Mouse (Mus musculus) liver, embryonic 11.5 days (tissue): ENCODE results near the gene Pdia4. TPM values are rescaled to one million over a fixed set of nuclear protein-coding genes. Genes with fewer than 3 reads are reported as not detected.
"Not testable (repeated sequence)": the region's sequence is repeated elsewhere in the genome, so short reads cannot be mapped to it uniquely, and the experiment has no call there.

Experiments used
- ATAC-seq: fragments of 200-750 bp; cut with Nextera tagmentation; replicated peaks from 2 replicates; pipeline ENCODE4 v1.8.0; 2017; ENCODE audit warnings: moderate number of reproducible peaks, mild to moderate bottlenecking, moderate TSS enrichment, moderate library complexity; ENCODE audit not compliant: low FRiP score
- DNase-seq: peaks from one replicate; pipeline ENCODE4 v3.0.0-alpha.2; 2017; ENCODE audit warnings: low spot score
- H3K27ac ChIP-seq: fragments of 300-500 bp; sonication (generic); 2 replicates; pipeline ENCODE4 v1.5.1; 2014; ENCODE audit warnings: mild to moderate bottlenecking, low read depth, low read length, control low read depth
- H3K27me3 ChIP-seq: fragments of 300-500 bp; sonication (generic); replicated peaks from 2 replicates; pipeline ENCODE4 v1.6.1; 2014; ENCODE audit warnings: low read length, mixed read lengths; ENCODE audit not compliant: control insufficient read depth, insufficient read depth
- H3K36me3 ChIP-seq: fragments of 300-500 bp; sonication (generic); 2 replicates; pipeline ENCODE4 v1.6.1; 2014; ENCODE audit warnings: mild to moderate bottlenecking, low read length, moderate library complexity, mixed read lengths; ENCODE audit not compliant: control insufficient read depth, insufficient read depth
- H3K4me1 ChIP-seq: fragments of 300-500 bp; sonication (generic); replicated peaks from 2 replicates; pipeline ENCODE4 v1.6.1; 2014; ENCODE audit warnings: low read length, mixed read lengths; ENCODE audit not compliant: control insufficient read depth, insufficient read depth
- H3K4me2 ChIP-seq: fragments of 300-500 bp; sonication (generic); 2 replicates; pipeline ENCODE4 v1.6.1; 2014; ENCODE audit warnings: mild to moderate bottlenecking, control low read depth, moderate library complexity
- H3K4me3 ChIP-seq: fragments of 300-500 bp; sonication (generic); 2 replicates; pipeline ENCODE4 v1.5.1; 2014; ENCODE audit warnings: low read depth, low read length, control low read depth
- H3K9ac ChIP-seq: fragments of 300-500 bp; sonication (generic); 2 replicates; pipeline ENCODE4 v1.6.1; 2014; ENCODE audit warnings: low read depth, low read length, control low read depth
- H3K9me3 ChIP-seq: fragments of 300-500 bp; sonication (generic); 2 replicates; pipeline ENCODE4 v1.6.1; 2016; ENCODE audit warnings: low read length, inconsistent platforms, mixed read lengths; ENCODE audit not compliant: control insufficient read depth
- WGBS: fragments of 180-500 bp; shearing (Covaris S2); extraction: QIAGEN DNeasy Blood & Tissue Kit; methylation state at CpG from one replicate; pipeline ENCODE4 v1.1.7; 2014; 5-methylcytosine and 5-hydroxymethylcytosine counted together
- polyA plus RNA-seq: library from polyadenylated mRNA; unstranded; fragments of >200 nt; fragmentation: Nextera tagmentation; extraction: Ambion mirVana; gene quantifications from 2 replicates; pipeline ENCODE4 v1.2.1, GENCODE M21; 2014

The Pdia4 gene
- polyA plus RNA-seq, 1 experiment from 2014 or later = 233 TPM

DNA sequence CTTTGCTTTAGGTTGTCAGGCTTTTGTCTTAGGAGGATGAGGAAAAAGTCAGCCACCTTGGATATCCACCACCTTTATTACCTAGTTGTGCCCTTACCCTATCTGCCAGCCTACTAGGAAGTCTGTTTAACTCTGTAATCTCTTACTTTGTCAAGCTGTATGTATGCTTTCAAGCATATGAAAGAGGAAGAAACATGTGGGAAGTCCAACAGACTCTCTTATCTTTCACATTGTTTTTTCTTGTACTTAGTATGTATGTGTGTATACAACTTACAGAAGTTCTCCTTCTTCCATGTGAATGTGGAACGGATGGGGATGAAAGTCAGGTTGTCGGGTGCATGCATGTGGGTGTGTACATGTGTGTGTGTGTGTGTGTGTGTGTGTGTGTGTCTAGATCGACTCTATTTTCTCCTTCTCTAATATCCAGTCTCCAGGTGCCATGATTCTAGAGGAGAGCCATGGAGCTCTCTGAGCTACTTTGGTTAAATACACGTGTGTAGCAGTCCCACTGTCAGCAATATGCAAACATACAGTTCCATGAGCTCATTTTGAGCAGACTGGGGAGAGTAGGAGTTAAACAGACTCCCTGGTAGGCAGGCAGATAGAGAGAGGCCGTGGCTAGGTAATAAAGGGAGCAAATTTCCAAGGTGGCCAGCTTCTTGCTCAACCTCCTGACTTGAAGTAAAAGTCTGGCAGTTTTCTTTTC is 28.4 kb downstream of the Pdia4 start:
- H3K27ac ChIP-seq = no peak overlapping the region
- DNase-seq = no peak
- no peak overlapping the region for H3K4me3 ChIP-seq
- 0 out of 2 replicates have a peak, but pooled peaks cover 4% of the 10 kb centered on the region for H3K4me1 ChIP-seq
- no peak overlapping the region for H3K4me2 ChIP-seq
- H3K9me3 ChIP-seq = no peaks in the 10 kb centered on the region
- ATAC-seq = no peak
- WGBS = 69% methylated on average over 5 of the region's 5 CpGs
- H3K9ac ChIP-seq = no peak overlapping the region
- no peaks in the 10 kb centered on the region for H3K36me3 ChIP-seq
- H3K27me3 ChIP-seq = no peaks in the 10 kb centered on the region

DNA sequence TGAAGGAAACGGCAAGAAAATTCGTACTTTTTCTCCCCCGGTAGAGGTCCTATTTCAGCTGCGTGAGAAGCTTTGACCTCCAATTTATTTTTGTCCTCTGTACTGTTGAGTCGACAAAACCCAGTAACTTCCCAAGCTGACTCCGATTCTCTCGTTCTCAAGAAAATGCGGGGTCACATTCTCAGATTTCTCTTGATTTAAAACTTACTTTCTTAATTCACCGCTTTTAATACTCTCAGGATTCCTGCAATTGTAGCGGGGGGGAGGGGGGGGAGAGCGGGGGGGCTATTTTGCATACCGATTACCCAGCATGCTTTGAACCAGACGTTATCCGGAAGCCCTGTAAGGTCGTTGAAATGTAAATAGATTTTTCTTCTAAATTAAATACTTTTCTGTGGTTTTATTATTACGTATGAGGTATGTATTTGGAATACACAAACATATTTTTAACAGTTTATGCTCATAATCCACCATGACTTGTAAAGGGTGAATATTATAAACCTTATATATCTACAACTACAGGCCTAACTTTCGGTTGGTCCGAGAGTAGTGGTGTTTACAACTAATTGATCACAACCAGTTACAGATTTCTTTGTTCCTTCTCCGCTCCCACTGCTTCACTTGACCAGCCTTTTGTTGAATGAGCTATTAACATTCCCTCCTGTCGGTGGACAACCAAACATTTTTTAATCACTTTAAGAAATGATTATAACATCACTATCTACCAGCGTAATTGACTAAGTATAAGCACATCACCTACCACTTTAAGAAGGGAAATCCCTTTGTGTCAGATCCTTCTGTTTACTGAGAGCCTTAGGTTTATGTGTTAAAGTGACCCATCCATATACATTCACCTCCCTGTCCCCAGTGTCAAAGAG is 31.9 kb downstream of the Pdia4 start:
- WGBS = under 1% methylated on average over 21 of the region's 21 CpGs
- Histone ChIP-seq H3K36me3 (no peaks in the 10 kb centered on the region), H3K4me3 (peak overlapping the region; percentile 50), H3K27ac (no peak overlapping the region), H3K4me1 (peaks cover 4% of the 10 kb centered on the region; the same call in 1 of the 2 replicates), H3K27me3 (no peaks in the 10 kb centered on the region; the same call in 1 of the 2 replicates), H3K9ac (peak overlapping the region; percentile 43; the same call in 1 of the 2 replicates), H3K4me2 (peak overlapping the region; percentile 49), H3K9me3 (no peaks in the 10 kb centered on the region)
- DNase-seq (peak; percentile 49), ATAC-seq (peak; percentile 60)

DNA sequence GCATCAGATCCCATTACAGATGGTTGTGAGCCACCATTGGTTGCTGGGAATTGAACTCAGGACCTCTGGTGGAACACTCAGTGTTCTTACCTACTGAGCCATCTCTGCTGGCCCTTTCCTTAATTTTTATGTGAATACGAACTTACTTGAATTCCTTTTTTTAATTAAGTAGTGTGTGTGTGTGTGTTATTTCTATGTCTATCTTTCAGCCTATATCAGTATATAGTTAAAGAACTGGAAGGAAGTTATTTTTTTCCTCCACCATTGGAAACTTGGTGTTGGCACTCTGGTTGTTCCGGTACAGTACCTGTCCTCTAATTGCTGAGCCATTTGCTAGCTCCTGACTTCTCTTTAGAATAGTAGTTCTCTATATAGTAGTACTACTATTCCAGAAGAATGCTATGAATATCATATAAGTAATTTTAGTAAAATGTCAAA is 32.6 kb downstream of the Pdia4 start:
- ATAC-seq (peak; percentile 51), DNase-seq (no peak)
- peaks cover 4% of the 10 kb centered on the region; the same call in 1 of the 2 replicates for H3K4me1 ChIP-seq

DNA sequence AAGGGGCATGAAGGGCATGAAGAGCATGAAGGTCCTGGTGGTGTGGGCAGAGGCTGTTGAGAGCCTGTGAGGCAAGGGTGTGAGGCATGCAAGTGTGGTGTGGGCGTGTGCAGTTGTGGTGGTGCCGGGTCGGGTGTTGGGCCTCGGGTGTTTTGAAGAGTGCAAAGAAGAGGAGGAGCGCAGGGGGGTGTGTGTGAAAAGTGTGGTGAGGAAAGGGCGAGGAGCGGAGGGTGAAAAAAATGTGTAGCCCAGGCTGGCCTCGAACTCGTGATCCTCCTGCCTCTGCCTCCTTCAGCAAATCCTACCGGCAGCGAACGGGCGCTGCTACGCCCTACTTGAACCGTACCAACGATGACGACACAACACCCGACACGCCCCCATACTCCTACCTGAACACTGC is 41.5 kb downstream of the Pdia4 start:
- H3K36me3 ChIP-seq, H3K27ac ChIP-seq, H3K9ac ChIP-seq, DNase-seq, H3K4me1 ChIP-seq, ATAC-seq, H3K27me3 ChIP-seq, H3K4me2 ChIP-seq, H3K4me3 ChIP-seq, H3K9me3 ChIP-seq: not testable (repeated sequence)
- WGBS = 53% methylated on average over 7 of the region's 19 CpGs

More for the DNA sequence above, 32.6 kb downstream of the Pdia4 start:
- H3K27me3 ChIP-seq = no peaks in the 10 kb centered on the region; the same call in 1 of the 2 replicates
- 10% methylated on average over 2 of the region's 2 CpGs for WGBS
- peak overlapping the region; percentile 49 for H3K4me2 ChIP-seq
- no peaks in the 10 kb centered on the region for H3K9me3 ChIP-seq
- no peaks in the 10 kb centered on the region for H3K36me3 ChIP-seq
- H3K9ac ChIP-seq = 0 out of 2 replicates have a peak overlapping the region, but pooled peaks have one; percentile 4
- H3K4me3 ChIP-seq = peak overlapping the region; percentile 50
- 0 out of 2 replicates have a peak overlapping the region, but pooled peaks have one; percentile 2 for H3K27ac ChIP-seq

DNA sequence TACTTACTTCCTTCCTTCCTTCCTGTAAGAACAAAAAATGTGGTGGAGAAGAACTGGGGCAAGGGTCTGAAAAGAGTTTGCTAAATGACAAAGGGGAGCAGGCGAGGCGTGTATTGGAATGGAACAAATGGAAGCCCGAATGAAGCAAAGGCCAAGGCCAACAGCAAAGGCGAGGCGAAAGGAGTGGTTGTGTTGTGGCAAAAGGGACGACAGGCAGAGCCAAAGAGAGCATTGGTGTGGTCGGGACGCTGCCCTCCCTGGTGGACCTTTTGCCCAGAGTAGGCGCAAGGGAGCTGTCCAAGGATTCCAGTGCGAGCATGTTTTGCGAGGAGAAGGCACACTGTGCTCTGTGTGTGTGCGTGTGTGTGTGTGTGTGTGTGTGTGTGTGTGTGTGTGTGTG is 42.1 kb downstream of the Pdia4 start:
- H3K4me1 ChIP-seq, H3K9me3 ChIP-seq, H3K36me3 ChIP-seq, H3K27me3 ChIP-seq, DNase-seq, ATAC-seq, H3K4me3 ChIP-seq, H3K4me2 ChIP-seq, H3K9ac ChIP-seq, H3K27ac ChIP-seq: not testable (repeated sequence)
- WGBS = 74% methylated on average over 12 of the region's 12 CpGs

DNA sequence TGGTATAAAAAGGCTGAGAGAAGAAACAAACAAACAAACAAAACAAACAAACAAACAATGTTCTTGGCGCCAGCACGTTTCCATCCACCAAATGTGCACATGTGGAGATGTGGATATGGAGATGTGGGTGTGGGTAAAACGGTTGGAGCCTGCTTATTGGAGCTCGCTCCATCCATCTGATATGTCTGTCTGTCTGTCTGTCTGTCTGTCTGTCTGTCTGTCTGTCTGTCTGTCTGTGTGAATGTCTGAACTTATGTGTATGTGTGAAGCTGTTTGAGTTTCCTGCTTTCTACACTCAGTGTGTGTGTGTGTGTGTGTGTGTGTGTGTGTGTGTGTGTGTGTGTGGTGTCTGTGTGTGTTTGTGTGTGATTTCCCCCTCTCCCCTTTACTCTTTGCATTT is 43.4 kb downstream of the Pdia4 start:
- DNase-seq, H3K9ac ChIP-seq, H3K4me2 ChIP-seq, H3K4me1 ChIP-seq, H3K27ac ChIP-seq, ATAC-seq, H3K4me3 ChIP-seq, H3K9me3 ChIP-seq, H3K27me3 ChIP-seq, H3K36me3 ChIP-seq: not testable (repeated sequence)
- 67% methylated on average over 4 of the region's 4 CpGs for WGBS

DNA sequence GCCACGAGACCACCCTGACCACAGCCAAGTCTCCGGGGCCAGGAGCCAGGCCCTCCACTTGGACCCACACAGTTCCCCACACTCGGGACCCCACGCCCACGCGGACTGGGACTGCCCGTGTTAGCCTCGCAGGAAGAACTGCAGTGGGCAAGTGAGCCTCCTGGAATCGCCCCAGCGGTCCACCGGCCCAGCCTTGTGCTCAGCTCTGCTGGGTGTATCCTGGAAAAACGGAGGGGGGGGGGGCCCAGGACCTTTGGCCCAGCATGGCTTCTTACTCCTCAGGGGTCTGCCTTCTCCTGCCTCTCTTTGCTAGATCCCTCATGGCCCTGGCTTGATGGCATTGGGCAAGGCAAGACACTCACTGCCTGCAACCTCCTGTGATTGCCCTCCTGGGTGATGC is 44.7 kb downstream of the Pdia4 start:
- WGBS = 66% methylated on average over 4 of the region's 12 CpGs
- H3K4me3 ChIP-seq, ATAC-seq: not testable (repeated sequence)

DNA sequence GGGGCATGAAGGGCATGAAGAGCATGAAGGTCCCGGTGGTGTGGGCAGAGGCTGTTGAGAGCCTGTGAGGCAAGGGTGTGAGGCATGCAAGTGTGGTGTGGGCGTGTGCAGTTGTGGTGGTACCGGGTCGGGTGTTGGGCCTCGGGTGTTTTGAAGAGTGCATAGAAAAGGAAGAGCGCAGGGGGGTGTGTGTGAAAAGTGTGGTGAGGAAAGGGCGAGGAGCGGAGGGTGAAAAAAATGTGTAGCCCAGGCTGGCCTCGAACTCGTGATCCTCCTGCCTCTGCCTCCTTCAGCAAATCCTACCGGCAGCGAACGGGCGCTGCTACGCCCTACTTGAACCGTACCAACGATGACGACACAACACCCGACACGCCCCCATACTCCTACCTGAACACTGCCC is 45.9 kb downstream of the Pdia4 start:
- H3K4me3 ChIP-seq, H3K27ac ChIP-seq, H3K9ac ChIP-seq, H3K4me2 ChIP-seq, H3K4me1 ChIP-seq, H3K27me3 ChIP-seq, DNase-seq, H3K9me3 ChIP-seq, H3K36me3 ChIP-seq: not testable (repeated sequence)
- 0 out of 2 replicates have a peak, but pooled peaks have one; percentile 51 for ATAC-seq
- 27% methylated on average over 5 of the region's 20 CpGs for WGBS

More for the DNA sequence above, 44.7 kb downstream of the Pdia4 start:
- not testable (repeated sequence) for H3K36me3 ChIP-seq, H3K27ac ChIP-seq, H3K4me1 ChIP-seq, DNase-seq, H3K4me2 ChIP-seq, H3K9ac ChIP-seq, H3K27me3 ChIP-seq, H3K9me3 ChIP-seq
